Mouse (Mus musculus) liver, postnatal 0 days (tissue): ENCODE measurements around the gene Gm20532. TPM values are rescaled to one million over a fixed set of nuclear protein-coding genes. Genes with fewer than 3 reads are reported as not detected.

Experiments
- ATAC-seq: fragments of 200-750 bp; cut with Nextera tagmentation; 2 replicates; pipeline ENCODE4 v1.8.0; 2017; ENCODE audit warnings: mild to moderate bottlenecking, moderate library complexity
- DNase-seq: peaks from one replicate; pipeline ENCODE4 v3.0.0-alpha.2; 2016
- H3K27ac ChIP-seq: fragments of 300-500 bp; sonication (generic); 2 replicates; pipeline ENCODE4 v1.5.1; 2014; ENCODE audit warnings: antibody characterized with exemption, moderate library complexity, mild to moderate bottlenecking, low read depth
- H3K27me3 ChIP-seq: fragments of 300-500 bp; sonication (generic); 2 replicates; pipeline ENCODE4 v1.6.1; 2014; ENCODE audit warnings: low read length, control low read depth, mixed read lengths; ENCODE audit not compliant: insufficient read depth
- H3K36me3 ChIP-seq: fragments of 300-500 bp; sonication (generic); replicated peaks from 2 replicates; pipeline ENCODE4 v1.6.1; 2014; ENCODE audit warnings: mild to moderate bottlenecking, control low read depth, low read length, moderate library complexity, mixed read lengths; ENCODE audit not compliant: insufficient read depth
- H3K4me1 ChIP-seq: fragments of 300-500 bp; sonication (generic); 2 replicates; pipeline ENCODE4 v1.6.1; 2014; ENCODE audit warnings: antibody characterized with exemption, mild to moderate bottlenecking, control low read depth; ENCODE audit not compliant: insufficient read depth
- H3K4me2 ChIP-seq: fragments of 300-500 bp; sonication (generic); 2 replicates; pipeline ENCODE4 v1.6.1; 2014; ENCODE audit warnings: low read depth, mild to moderate bottlenecking, low read length, moderate library complexity, mixed read lengths
- H3K4me3 ChIP-seq: fragments of 300-500 bp; sonication (generic); 2 replicates; pipeline ENCODE4 v1.5.1; 2014; ENCODE audit warnings: low read depth, low read length
- H3K9ac ChIP-seq: fragments of 300-500 bp; sonication (generic); replicated peaks from 2 replicates; pipeline ENCODE4 v1.6.1; 2014; ENCODE audit warnings: mild to moderate bottlenecking, moderate library complexity
- H3K9me3 ChIP-seq: fragments of 300-500 bp; sonication (generic); 2 replicates; pipeline ENCODE4 v1.6.1; 2016; ENCODE audit warnings: mild to moderate bottlenecking, control low read depth, low read length, mixed read lengths
- CTCF ChIP-seq: sonication (generic); IDR thresholded peaks from 2 replicates; pipeline ENCODE4 v1.5.1; 2016; ENCODE audit warnings: antibody characterized with exemption, low read depth
- EP300 ChIP-seq: IDR thresholded peaks from 2 replicates; pipeline ENCODE4 v1.6.1; 2016; ENCODE audit warnings: antibody characterized with exemption, low read depth, mild to moderate bottlenecking
- WGBS: fragments of 180-500 bp; shearing (Covaris S2); extraction: QIAGEN DNeasy Blood & Tissue Kit; methylation state at CpG from one replicate; pipeline ENCODE4 v1.1.7; 2014; ENCODE audit not compliant: insufficient replicate concordance; 5-methylcytosine and 5-hydroxymethylcytosine counted together
- polyA plus RNA-seq: library from polyadenylated mRNA; unstranded; fragments of >200 nt; fragmentation: Nextera tagmentation; extraction: Ambion mirVana; gene quantifications from 2 replicates; pipeline ENCODE4 v1.2.1, GENCODE M21; 2015

The Gm20532 gene
- polyA plus RNA-seq, 1 experiment from 2014 or later, result not detected

DNA sequence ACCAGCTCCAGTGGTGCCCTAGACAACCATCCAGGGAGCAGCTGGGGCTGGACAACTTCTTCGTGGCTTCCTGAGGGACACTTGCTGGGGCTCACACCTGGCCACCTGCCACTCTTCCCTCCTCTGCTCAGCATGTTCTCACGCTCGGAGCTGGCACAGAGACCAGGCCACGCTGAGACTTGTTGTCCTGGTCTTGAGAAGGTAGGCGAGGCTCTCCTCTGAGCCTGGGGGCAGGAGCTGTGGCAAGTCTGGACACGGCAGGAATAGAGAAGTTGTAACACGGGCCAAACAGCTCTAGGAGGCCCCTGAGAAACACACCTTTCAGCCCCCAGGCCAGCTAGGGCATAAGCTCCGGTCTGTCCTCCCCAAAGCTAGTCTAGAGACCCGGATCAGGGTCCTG lies 32.5 kb upstream of the Gm20532 start:
- Histone ChIP-seq H3K9me3 (no peaks in the 10 kb centered on the region), H3K4me2 (no peak overlapping the region), H3K27me3 (no peaks in the 10 kb centered on the region), H3K36me3 (no peaks in the 10 kb centered on the region), H3K4me3 (no peak overlapping the region), H3K27ac (no peak overlapping the region), H3K4me1 (peaks cover 69% of the 10 kb centered on the region), H3K9ac (no peak overlapping the region)
- 73% methylated on average over 9 of the region's 9 CpGs for WGBS
- ATAC-seq, result no peak
- TF ChIP-seq CTCF (no peak), EP300 (no peak)
- no peak for DNase-seq

DNA sequence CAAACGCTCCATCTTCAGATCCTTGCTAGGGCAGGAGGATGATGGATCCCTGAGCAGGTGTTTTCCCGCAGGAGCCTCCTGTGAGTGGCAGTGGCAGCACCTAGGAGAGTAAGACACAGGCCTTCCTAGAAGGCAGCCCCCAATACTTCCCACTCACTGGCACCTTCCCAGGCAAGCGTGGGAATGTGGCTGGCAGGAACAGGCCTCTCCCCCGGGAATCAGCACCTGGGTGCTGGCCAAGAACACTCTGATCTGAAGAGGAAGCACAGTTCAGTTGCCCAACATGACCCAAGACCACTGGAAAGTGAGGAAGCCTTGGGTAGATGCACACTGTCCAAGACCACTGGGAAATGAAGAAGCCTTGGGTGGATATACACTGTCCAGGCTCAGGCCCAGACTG lies 31.4 kb upstream of the Gm20532 start:
- no peak overlapping the region for H3K4me3 ChIP-seq
- ATAC-seq (no peak), DNase-seq (peak; percentile 49)
- H3K4me1 ChIP-seq, result peaks cover 58% of the 10 kb centered on the region
- H3K9ac ChIP-seq, result no peak overlapping the region
- H3K4me2 ChIP-seq, result no peak overlapping the region
- TF ChIP-seq CTCF (no peak), EP300 (no peak)
- H3K9me3 ChIP-seq, result no peaks in the 10 kb centered on the region
- no peaks in the 10 kb centered on the region for H3K27me3 ChIP-seq
- H3K27ac ChIP-seq, result no peak overlapping the region
- WGBS, result 53% methylated on average over 4 of the region's 4 CpGs
- no peaks in the 10 kb centered on the region for H3K36me3 ChIP-seq

DNA sequence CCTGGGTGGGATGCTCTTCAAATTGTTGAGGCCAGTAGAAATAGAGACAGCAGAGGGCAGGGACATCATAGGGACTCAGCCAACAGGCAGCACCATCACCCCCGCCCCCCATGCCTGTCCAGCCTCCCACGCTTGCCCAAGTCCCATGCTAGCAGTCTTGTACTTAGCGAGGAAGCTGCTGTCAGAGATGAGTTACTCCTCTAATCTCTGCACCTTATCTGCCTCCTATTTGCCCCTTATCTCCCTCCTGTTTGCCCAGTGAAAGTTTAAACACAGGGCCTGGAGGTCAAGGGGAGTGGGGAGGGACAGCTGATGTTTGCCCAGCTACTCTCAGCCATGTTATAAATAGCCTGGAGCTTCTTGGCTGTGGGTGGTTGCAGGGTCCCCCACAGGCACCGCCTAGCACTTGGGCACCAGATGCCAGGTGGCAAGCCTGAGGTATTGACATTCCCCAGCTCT lies 29.9 kb upstream of the Gm20532 start:
- no peaks in the 10 kb centered on the region for H3K27me3 ChIP-seq
- H3K27ac ChIP-seq, result no peak overlapping the region
- TF ChIP-seq CTCF (no peak), EP300 (no peak)
- no peak overlapping the region for H3K4me2 ChIP-seq
- no peaks in the 10 kb centered on the region for H3K36me3 ChIP-seq
- DNase-seq (no peak), ATAC-seq (no peak)
- H3K9me3 ChIP-seq, result no peaks in the 10 kb centered on the region
- peaks cover 52% of the 10 kb centered on the region for H3K4me1 ChIP-seq
- H3K4me3 ChIP-seq, result no peak overlapping the region
- 42% methylated on average over 4 of the region's 4 CpGs for whole genome bisulfite sequencing
- no peak overlapping the region for H3K9ac ChIP-seq

DNA sequence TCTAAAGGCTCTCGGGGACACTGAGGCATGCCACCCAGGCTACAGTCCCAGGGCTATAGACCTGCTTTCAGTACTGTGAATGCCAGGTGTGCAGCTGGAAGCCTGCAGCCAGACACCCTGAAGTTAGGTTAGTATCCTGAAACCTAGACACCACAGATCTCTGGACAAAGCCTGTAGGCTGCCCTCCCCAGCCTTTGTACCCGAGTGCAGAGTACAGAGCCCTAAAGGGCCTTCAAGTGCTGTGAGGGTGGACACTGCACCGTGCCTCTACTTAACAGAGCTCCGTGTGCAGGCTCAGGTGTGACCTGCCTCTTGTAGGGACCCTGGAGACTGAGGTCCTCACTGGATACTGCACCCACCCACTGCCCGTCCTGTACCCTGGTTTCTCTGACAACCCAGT lies 25.9 kb upstream of the Gm20532 start:
- H3K27me3 ChIP-seq, result no peaks in the 10 kb centered on the region
- no peaks in the 10 kb centered on the region for H3K36me3 ChIP-seq
- no peak overlapping the region for H3K27ac ChIP-seq
- peaks cover 21% of the 10 kb centered on the region for H3K4me1 ChIP-seq
- H3K9me3 ChIP-seq, result no peaks in the 10 kb centered on the region
- no peak for DNase-seq
- no peak overlapping the region for H3K4me2 ChIP-seq
- WGBS, result 60% methylated on average over 5 of the region's 5 CpGs
- no peak overlapping the region for H3K4me3 ChIP-seq
- TF ChIP-seq EP300 (no peak), CTCF (no peak)
- no peak for ATAC-seq
- H3K9ac ChIP-seq, result no peak overlapping the region

DNA sequence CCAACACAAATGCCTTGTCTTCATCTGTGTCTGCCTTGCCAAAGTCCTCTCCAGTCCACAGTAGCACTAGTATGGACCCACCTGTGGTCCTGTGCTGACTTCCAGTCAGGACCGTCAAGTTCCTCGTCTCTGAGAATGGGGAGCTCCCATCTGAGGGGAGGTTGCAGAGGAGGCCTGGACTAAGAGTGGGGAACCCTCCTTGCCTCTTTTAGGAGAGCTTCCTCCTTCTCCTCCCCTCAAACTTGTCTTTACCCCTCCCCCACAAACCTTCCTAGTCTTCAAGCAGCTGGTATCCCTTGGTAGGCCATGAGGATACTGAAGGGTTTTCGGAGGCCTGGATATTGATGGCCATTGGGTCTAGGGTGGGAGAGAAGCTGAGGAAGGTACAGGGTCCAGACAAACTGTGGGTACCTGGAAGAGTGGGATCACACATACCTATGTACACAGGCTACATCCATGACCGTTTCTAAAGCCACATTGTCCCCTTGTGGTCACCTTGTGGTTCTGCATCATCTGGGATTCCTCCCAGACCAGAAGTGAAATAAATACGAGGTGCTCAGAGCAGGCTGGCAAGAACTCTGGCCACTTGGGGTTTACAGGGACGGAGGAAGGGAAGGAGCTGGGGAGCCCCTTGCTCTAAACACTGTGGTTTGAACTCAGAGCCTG lies 25.0 kb upstream of the Gm20532 start:
- TF ChIP-seq CTCF (peak; percentile 99), EP300 (no peak)

DNA sequence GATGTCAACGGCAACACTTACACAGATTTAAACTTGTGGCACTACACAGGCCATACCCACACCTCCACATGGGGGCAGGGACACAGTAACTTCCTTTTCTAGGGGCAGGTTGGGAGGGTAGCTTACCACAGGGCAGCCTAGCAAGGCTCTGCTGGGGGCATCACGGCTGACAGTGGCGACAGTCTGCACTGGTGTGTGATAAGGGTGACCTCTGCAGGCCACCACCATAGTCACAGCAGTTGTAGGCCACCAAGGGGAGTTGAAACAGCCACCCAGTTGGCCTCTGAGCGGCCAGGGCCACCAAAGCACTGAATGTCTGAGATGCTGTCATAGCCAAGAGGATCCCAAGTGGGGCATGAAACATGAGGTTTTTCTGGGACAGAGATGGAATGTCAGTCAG lies 20.2 kb upstream of the Gm20532 start:
- Histone ChIP-seq H3K4me2 (no peak overlapping the region), H3K9ac (no peak overlapping the region), H3K36me3 (no peaks in the 10 kb centered on the region), H3K27me3 (no peaks in the 10 kb centered on the region), H3K4me3 (no peak overlapping the region), H3K4me1 (peaks cover 12% of the 10 kb centered on the region; the same call in 1 of the 2 replicates), H3K27ac (no peak overlapping the region), H3K9me3 (no peaks in the 10 kb centered on the region)
- TF ChIP-seq CTCF, result peak; percentile 88
- no peak for TF ChIP-seq EP300
- WGBS, result 11% methylated on average over 4 of the region's 4 CpGs
- peak; percentile 67; the same call in 1 of the 2 replicates for ATAC-seq
- DNase-seq, result peak; percentile 75

More for the DNA sequence above, 25.0 kb upstream of the Gm20532 start:
- Histone ChIP-seq H3K4me2 (no peak overlapping the region), H3K4me1 (peaks cover 13% of the 10 kb centered on the region), H3K4me3 (no peak overlapping the region), H3K9ac (no peak overlapping the region; the same call in 1 of the 2 replicates), H3K36me3 (no peaks in the 10 kb centered on the region), H3K9me3 (no peaks in the 10 kb centered on the region), H3K27ac (no peak overlapping the region), H3K27me3 (no peaks in the 10 kb centered on the region)
- ATAC-seq (peak; percentile 66), DNase-seq (no peak)
- 27% methylated on average over 6 of the region's 6 CpGs for WGBS
